Mouse (Mus musculus): Measurements from ENCODE around the gene Rngtt. TPM values are rescaled to one million over a fixed set of nuclear protein-coding genes. Genes with fewer than 3 reads are reported as not detected.
"Not testable (repeated sequence)": the region's sequence is repeated elsewhere in the genome, so short reads cannot be mapped to it uniquely, and the experiment has no call there.

Rngtt gene
- polyA plus RNA-seq, 1 experiment from 2014 or later: 14.5 TPM

DNA sequence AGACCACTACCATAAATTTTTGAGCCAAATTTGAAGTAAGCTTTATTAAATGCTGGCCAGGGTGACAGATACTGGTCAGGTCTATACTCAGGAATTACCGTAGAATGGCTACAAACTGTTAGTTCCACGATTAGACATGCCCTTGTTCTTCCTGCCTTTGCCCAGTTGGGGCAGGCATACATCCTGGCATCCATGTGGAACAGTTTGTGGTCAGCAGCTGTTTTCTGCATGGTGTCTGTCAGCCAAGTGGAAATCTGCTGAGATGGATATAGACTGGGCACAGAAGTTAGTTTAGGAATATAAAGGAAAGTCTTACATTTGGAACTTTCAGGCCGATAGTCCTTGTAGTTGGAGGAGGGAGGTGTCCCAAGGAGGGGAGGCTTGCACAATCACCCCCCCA lies 136.8 kb downstream of the Rngtt start:
- H3K9ac ChIP-seq: no peak overlapping the region
- no peak overlapping the region for H3K4me3 ChIP-seq (replicated peaks)
- no peaks in the 10 kb centered on the region for H3K27me3 ChIP-seq
- H3K4me2 ChIP-seq: no peak overlapping the region
- WGBS (ENCODE audit: insufficient replicate concordance): 78% methylated on average over 3 of the region's 3 CpGs
- no peaks in the 10 kb centered on the region for H3K36me3 ChIP-seq (replicated peaks)
- ATAC-seq (ENCODE audit: insufficient read depth): no peak
- no peaks in the 10 kb centered on the region for H3K9me3 ChIP-seq (replicated peaks)
- H3K27ac ChIP-seq (replicated peaks): no peak overlapping the region
- peaks cover 21% of the 10 kb centered on the region for H3K4me1 ChIP-seq (replicated peaks)

DNA sequence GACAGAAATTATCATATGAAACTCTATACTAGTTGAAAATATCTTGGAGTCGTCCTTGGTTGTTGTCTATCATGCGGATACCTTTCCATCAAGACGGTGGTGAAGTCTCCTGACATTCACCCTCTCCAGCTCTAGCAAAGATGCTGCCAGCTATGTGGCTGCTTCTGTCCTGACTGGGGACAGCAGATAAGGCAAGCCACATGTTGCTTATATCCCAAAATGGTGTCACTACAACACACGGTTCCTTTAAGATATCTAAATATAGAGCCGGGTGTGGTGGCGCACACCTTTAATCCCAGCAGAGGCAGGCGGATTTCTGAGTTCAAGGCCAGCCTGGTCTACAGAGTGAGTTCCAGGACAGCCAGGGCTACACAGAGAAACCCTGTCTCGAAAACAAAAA lies 140.2 kb downstream of the Rngtt start:
- H3K9ac ChIP-seq; H3K9me3 ChIP-seq (replicated peaks); H3K4me2 ChIP-seq; H3K36me3 ChIP-seq (replicated peaks); H3K4me3 ChIP-seq (replicated peaks); H3K27me3 ChIP-seq: not testable (repeated sequence)
- H3K27ac ChIP-seq (replicated peaks): 0 out of 2 replicates have a peak overlapping the region, but pooled peaks have one; percentile 33
- peaks cover 21% of the 10 kb centered on the region for H3K4me1 ChIP-seq (replicated peaks)
- ATAC-seq (ENCODE audit: insufficient read depth): peak; percentile 94
- 55% methylated on average over 8 of the region's 8 CpGs for WGBS (ENCODE audit: insufficient replicate concordance)

DNA sequence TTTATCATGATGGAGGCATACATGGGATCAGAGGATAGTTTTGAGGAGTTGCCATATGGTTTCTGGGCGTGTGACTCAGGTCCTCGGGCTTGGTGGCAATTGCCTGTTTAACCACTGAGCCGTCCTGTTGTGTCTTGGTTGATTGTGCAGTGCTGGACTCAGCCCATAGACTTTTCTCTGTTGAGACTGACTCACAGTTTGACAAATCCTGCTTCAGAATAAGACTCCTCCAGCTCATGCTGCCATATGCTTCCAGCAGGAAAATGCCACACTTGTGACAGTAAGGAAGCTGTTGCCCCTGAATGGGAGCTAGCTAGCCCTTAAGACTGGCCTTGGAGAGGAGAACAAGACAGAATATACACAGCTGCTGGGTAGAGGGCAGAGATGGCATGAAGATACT lies 149.7 kb downstream of the Rngtt start:
- no peaks in the 10 kb centered on the region for H3K27me3 ChIP-seq
- WGBS (ENCODE audit: insufficient replicate concordance): 79% methylated on average over 3 of the region's 3 CpGs
- H3K27ac ChIP-seq (replicated peaks): no peak overlapping the region
- no peak for ATAC-seq (ENCODE audit: insufficient read depth)
- H3K36me3 ChIP-seq (replicated peaks): peaks cover 10% of the 10 kb centered on the region; the same call in 1 of the 2 replicates
- H3K9ac ChIP-seq: no peak overlapping the region
- H3K4me3 ChIP-seq (replicated peaks): no peak overlapping the region
- no peak overlapping the region for H3K4me2 ChIP-seq
- no peaks in the 10 kb centered on the region for H3K9me3 ChIP-seq (replicated peaks)
- H3K4me1 ChIP-seq (replicated peaks): peaks cover 4% of the 10 kb centered on the region

DNA sequence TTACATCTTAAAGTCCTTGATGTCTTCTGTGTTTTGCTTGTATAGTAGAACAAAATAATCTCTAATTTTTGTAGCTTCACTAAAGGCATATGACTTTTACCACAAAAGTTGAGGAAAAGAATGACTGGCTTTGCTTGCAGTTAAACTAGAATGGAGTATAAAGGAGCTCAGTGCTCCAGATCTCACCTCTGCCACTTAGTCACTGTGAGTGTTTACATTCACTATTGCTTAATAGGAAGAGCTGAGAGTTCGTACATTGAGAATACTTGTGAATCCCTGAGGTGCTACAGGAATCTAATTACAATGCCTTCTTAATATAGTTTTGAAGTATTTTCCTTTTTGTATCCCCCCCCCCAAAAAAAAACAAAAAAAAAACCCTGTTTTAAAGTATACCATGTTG lies 154.3 kb downstream of the Rngtt start:
- no peak for ATAC-seq (ENCODE audit: insufficient read depth)
- Histone ChIP-seq H3K9ac (no peak overlapping the region), H3K4me1 (replicated peaks) (peaks cover 45% of the 10 kb centered on the region), H3K4me3 (replicated peaks) (no peak overlapping the region), H3K9me3 (replicated peaks) (no peaks in the 10 kb centered on the region), H3K36me3 (replicated peaks) (0 out of 2 replicates have a peak, but pooled peaks cover 4% of the 10 kb centered on the region), H3K4me2 (no peak overlapping the region), H3K27ac (replicated peaks) (no peak overlapping the region), H3K27me3 (no peaks in the 10 kb centered on the region)
- WGBS (ENCODE audit: insufficient replicate concordance): 67% methylated on average over 1 of the region's 1 CpGs

DNA sequence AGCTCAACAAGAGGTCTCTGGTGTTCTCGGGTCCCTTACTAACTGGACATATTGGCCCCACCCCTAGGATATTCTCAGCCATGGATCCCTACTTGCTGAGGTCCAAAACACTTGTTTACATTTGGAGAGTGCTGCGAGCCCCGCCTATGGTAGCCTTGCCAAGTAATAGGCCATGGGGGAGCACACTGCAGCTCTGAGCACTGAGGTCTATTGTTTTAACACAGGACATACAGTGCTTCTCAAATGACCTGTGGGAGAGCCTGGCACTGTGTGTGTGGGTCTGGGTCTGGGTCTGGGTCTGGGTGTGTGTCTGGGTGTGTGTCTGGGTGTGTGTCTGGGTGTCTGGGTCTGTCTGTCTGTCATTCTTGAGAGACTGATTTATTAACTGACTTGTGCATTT lies 155.8 kb downstream of the Rngtt start:
- H3K9me3 ChIP-seq (replicated peaks): no peaks in the 10 kb centered on the region
- H3K4me1 ChIP-seq (replicated peaks): peaks cover 57% of the 10 kb centered on the region
- H3K4me2 ChIP-seq: peak overlapping the region; percentile 54
- no peaks in the 10 kb centered on the region for H3K27me3 ChIP-seq
- H3K9ac ChIP-seq: peak overlapping the region; percentile 41; the same call in 1 of the 2 replicates
- peak overlapping the region; percentile 98 for H3K27ac ChIP-seq (replicated peaks)
- 0 out of 2 replicates have a peak, but pooled peaks have one; percentile 9 for ATAC-seq (ENCODE audit: insufficient read depth)
- 0 out of 2 replicates have a peak, but pooled peaks cover 4% of the 10 kb centered on the region for H3K36me3 ChIP-seq (replicated peaks)
- peak overlapping the region; percentile 22; the same call in 1 of the 2 replicates for H3K4me3 ChIP-seq (replicated peaks)
- WGBS (ENCODE audit: insufficient replicate concordance): 71% methylated on average over 3 of the region's 3 CpGs

DNA sequence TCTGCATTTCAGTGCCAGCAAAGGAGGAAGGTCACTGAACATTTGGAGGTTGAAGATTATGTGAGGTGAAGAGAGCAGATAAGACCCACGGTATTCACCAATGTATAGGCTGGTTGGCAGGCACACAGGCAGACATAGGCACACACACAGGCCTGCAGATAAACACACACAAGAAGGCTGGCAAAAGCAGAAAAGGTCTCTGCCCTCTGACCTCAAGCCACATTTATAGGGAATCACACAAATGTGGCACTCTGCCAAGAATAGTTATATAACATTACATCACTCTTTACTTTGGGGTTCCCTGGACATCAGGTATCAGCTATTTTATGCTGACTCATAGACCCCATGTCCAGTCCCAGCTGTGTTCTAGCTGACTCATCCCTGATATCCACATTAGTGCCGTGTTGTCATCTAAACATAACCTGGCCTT lies 156.9 kb downstream of the Rngtt start:
- Histone ChIP-seq H3K9ac (peak overlapping the region; percentile 41), H3K36me3 (replicated peaks) (0 out of 2 replicates have a peak, but pooled peaks cover 4% of the 10 kb centered on the region), H3K9me3 (replicated peaks) (no peaks in the 10 kb centered on the region), H3K4me2 (peak overlapping the region; percentile 54), H3K27ac (replicated peaks) (peak overlapping the region; percentile 98), H3K27me3 (no peaks in the 10 kb centered on the region), H3K4me3 (replicated peaks) (peak overlapping the region; percentile 22), H3K4me1 (replicated peaks) (peaks cover 65% of the 10 kb centered on the region)
- WGBS (ENCODE audit: insufficient replicate concordance): 12% methylated on average over 2 of the region's 2 CpGs
- ATAC-seq (ENCODE audit: insufficient read depth): peak; percentile 92

DNA sequence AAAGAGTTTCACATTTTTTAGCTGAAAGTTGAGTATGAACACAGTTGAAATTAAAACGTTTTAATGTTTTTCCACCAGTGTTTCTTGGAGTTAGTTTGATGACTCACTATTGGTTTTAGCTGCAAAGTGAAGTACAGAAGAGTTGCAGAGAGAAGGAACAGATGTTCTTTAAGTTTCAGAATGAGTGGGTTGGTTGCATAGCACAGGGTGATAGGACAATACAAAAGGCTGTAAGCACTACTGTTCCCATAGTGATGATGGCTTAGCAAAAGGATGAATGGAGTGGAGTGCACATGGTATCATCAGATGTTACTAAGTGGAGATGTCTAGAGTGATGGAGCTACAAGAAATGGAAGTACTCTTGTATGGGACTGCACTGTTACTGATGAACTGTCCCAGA lies 157.5 kb downstream of the Rngtt start:
- Histone ChIP-seq H3K4me2 (no peak overlapping the region), H3K9ac (no peak overlapping the region), H3K27me3 (no peaks in the 10 kb centered on the region), H3K4me3 (replicated peaks) (no peak overlapping the region), H3K9me3 (replicated peaks) (no peaks in the 10 kb centered on the region), H3K4me1 (replicated peaks) (peaks cover 71% of the 10 kb centered on the region), H3K27ac (replicated peaks) (peak overlapping the region; percentile 98), H3K36me3 (replicated peaks) (no peaks in the 10 kb centered on the region)
- no peak for ATAC-seq (ENCODE audit: insufficient read depth)
- 34% methylated on average over 1 of the region's 1 CpGs for WGBS (ENCODE audit: insufficient replicate concordance)

DNA sequence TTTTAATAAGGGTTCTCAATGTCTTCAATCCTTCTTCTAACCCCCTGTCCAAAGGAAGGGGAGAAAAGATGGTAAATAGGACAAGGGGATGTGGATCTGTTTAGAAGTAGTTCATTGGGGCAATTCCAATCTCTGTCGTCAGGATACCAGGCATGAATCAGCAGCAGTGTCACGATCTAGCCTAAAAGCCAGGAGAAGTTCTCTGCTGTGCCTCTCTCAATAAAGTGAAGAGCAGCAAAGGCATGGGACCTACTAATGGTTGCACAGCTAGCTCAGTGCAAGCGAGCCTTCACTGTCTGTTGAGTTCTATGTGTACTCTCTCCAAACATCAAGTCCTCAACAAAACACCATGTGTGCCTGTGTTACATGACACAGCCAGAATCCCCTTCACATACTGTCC lies 158.0 kb downstream of the Rngtt start:
- Histone ChIP-seq H3K4me3 (replicated peaks) (no peak overlapping the region), H3K27me3 (no peaks in the 10 kb centered on the region), H3K4me1 (replicated peaks) (peaks cover 72% of the 10 kb centered on the region), H3K36me3 (replicated peaks) (no peaks in the 10 kb centered on the region), H3K9ac (no peak overlapping the region), H3K9me3 (replicated peaks) (no peaks in the 10 kb centered on the region), H3K27ac (replicated peaks) (peak overlapping the region; percentile 98), H3K4me2 (peak overlapping the region; percentile 10; the same call in 1 of the 2 replicates)
- 79% methylated on average over 3 of the region's 3 CpGs for WGBS (ENCODE audit: insufficient replicate concordance)
- no peak for ATAC-seq (ENCODE audit: insufficient read depth)

DNA sequence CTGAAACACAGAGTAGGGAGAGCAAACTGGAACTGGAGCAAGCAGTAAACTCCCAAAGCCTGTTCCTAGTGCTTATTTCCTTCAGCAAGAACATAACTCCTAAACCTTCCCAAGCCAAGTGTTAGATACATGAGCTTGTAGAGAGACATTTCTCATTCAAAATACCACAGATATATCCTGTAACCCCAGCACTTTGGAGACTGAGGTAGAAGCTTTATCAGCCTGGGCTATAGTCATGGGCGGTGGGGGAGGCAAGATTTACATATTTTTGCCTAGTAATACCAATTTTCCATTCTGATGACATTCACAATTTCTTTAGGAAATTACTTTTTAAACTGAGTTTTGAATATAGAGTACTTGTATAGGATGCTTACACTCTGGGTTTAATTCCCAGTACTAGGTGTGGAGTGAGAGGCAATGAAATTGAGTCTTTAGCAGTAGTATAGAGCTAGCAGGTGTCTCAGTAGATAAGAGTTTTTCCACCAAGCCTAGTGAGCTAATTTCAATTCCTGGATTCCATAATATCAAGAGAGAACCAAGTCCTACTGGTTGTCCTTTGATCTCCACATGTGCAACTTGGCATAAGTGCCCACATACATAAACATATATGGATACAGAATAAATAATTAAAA lies 160.7 kb downstream of the Rngtt start:
- H3K36me3 ChIP-seq (replicated peaks): no peaks in the 10 kb centered on the region
- no peak overlapping the region for H3K4me3 ChIP-seq (replicated peaks)
- 59% methylated on average over 1 of the region's 1 CpGs for WGBS (ENCODE audit: insufficient replicate concordance)
- H3K27me3 ChIP-seq: no peaks in the 10 kb centered on the region
- peak overlapping the region; percentile 86 for H3K27ac ChIP-seq (replicated peaks)
- H3K9ac ChIP-seq: peak overlapping the region; percentile 19; the same call in 1 of the 2 replicates
- H3K4me1 ChIP-seq (replicated peaks): peaks cover 58% of the 10 kb centered on the region
- H3K4me2 ChIP-seq: peak overlapping the region; percentile 38
- peak; percentile 67 for ATAC-seq (ENCODE audit: insufficient read depth)
- no peaks in the 10 kb centered on the region for H3K9me3 ChIP-seq (replicated peaks)

DNA sequence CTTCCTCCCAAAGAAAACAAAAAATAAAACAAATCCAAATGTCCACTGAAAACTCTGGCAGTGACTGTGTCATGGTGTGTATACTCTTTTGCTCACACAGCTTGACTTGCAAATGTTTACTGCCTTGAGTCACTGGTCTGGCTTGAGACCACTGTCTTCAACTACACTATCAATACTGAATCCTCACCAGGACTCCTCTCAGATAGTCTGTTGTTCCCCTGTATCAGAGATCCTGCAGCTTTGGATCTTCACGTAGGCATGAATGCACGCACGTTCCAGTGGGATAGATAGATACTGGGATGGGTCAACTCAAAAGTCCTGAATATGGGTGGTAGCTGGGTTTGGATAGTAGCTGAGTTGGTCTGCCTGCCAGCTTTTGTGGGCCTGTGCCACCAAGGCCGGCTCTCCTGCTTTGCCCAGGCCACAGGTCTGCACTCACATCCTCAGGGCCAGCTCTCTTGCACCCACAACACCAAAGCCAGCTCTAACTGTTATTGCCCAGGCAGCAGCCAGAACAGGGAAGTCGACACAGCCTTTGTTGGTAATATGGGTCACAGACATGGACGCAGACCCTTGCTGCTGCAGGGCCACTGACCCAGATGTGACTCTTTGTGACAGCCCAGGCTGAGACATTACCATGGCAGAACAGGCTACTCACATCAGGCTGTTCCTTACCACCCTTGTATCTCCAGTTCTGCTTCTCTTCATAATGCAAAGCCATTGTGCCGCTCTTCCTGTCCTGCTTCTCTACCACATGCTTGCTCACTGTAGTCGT lies 168.1 kb downstream of the Rngtt start:
- ATAC-seq (ENCODE audit: insufficient read depth): no peak
- no peak overlapping the region for H3K4me3 ChIP-seq (replicated peaks)
- WGBS (ENCODE audit: insufficient replicate concordance): 80% methylated on average over 8 of the region's 8 CpGs
- H3K36me3 ChIP-seq (replicated peaks): no peaks in the 10 kb centered on the region
- H3K27me3 ChIP-seq: no peaks in the 10 kb centered on the region
- H3K4me2 ChIP-seq: no peak overlapping the region
- H3K9ac ChIP-seq: no peak overlapping the region
- H3K27ac ChIP-seq (replicated peaks): no peak overlapping the region
- no peaks in the 10 kb centered on the region for H3K9me3 ChIP-seq (replicated peaks)
- no peaks in the 10 kb centered on the region for H3K4me1 ChIP-seq (replicated peaks)

DNA sequence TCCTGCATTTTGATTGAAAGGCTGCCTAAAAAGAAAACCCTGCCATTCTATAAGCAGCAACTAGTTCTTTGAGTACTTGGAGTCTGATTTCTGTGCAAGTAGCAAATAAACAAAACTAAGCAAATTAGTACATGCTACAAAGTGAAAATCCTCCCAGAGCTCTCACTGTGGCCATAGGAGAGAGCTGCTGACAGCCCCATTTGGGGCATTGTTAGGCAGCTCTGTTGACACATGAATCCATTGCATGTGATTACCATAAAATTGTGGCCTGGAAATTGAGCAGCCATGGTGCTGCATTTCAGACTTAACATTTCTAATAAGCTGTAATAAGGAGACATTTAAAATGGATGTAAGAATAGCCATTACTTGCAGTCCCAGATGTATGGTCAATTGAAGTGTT lies 171.6 kb downstream of the Rngtt start:
- Histone ChIP-seq H3K4me1 (replicated peaks) (peaks cover 6% of the 10 kb centered on the region), H3K4me2 (no peak overlapping the region), H3K27ac (replicated peaks) (no peak overlapping the region), H3K9ac (no peak overlapping the region), H3K27me3 (no peaks in the 10 kb centered on the region), H3K4me3 (replicated peaks) (no peak overlapping the region), H3K9me3 (replicated peaks) (no peaks in the 10 kb centered on the region), H3K36me3 (replicated peaks) (no peaks in the 10 kb centered on the region)
- no peak for ATAC-seq (ENCODE audit: insufficient read depth)
